In genomic region chr12:72084261-72085023, GRCm38 (mm10) we compare ENCODE assay signal across 8 mouse cellular contexts. TPM values are rescaled to one million over a fixed set of nuclear protein-coding genes. Genes with fewer than 3 reads are reported as not detected.
DNase-seq lines count a peak whose midpoint lies in the region; ATAC-seq and TF ChIP-seq lines count a peak whose summit lies in the region.

No protein-coding gene starts in this region.

- TF ChIP-seq CTCF in heart, adult 2 months (IDR thresholded peaks at IDR 0.05): no peak

- no peak for TF ChIP-seq EP300 in heart, adult 2 months (IDR thresholded peaks at IDR 0.05; ENCODE audit: insufficient read depth, low read depth, low read length)

- intact Hi-C loops in heart, adult 2 months (cut with DNase I): loop anchor here (1.0 to 10.0 kb wide), 2 partner anchors 14 to 450 kb away; partner anchors contain the start of gene Pcnx4

- no peaks in the 10 kb centered on the region for H3K9me3 ChIP-seq in forebrain, embryonic 12.5 days
- no peaks in the 10 kb centered on the region for H3K9me3 ChIP-seq in lung, embryonic 15.5 days
- no peaks in the 10 kb centered on the region for H3K9me3 ChIP-seq in stomach, embryonic 14.5 days (ENCODE audit: control insufficient read depth, low read depth, low read length)

- peak; percentile 5 for ATAC-seq in forebrain, embryonic 12.5 days (ENCODE audit: low FRiP score)
- ATAC-seq in lung, embryonic 15.5 days (ENCODE audit: borderline replicate concordance, extremely low read depth, low FRiP score, low TSS enrichment): peak; percentile 0; the same call in 1 of the 2 replicates
- ATAC-seq in stomach, embryonic 14.5 days (ENCODE audit: insufficient number of reproducible peaks, insufficient read depth, low FRiP score, low read depth): peak; percentile 2; the same call in 1 of the 2 replicates

- peak overlapping the region; percentile 78 for H3K9ac ChIP-seq in heart, adult 2 months (ENCODE audit: low read depth, low read length)
- peak overlapping the region; percentile 52 for H3K9ac ChIP-seq in forebrain, embryonic 12.5 days
- peak overlapping the region; percentile 47 for H3K9ac ChIP-seq in lung, embryonic 15.5 days
- H3K9ac ChIP-seq in stomach, embryonic 14.5 days (replicated peaks; ENCODE audit: low read depth, low read length): peak overlapping the region; percentile 61

- peak overlapping the region; percentile 69 for H3K4me2 ChIP-seq in forebrain, embryonic 12.5 days
- peak overlapping the region; percentile 85 for H3K4me2 ChIP-seq in lung, embryonic 15.5 days
- H3K4me2 ChIP-seq in stomach, embryonic 14.5 days (replicated peaks; ENCODE audit: low read depth, low read length): peak overlapping the region; percentile 89

- H3K79me2 ChIP-seq in heart, adult 2 months (replicated peaks; ENCODE audit: control insufficient read depth, insufficient read depth, low read length): no peaks in the 10 kb centered on the region

- DNase-seq in heart, adult 2 months: peak; percentile 70 to 71
- no peak for DNase-seq in heart, adult 11 months
- peak; percentile 57 for DNase-seq in MEL-GATA-1-ER (ENCODE audit: extremely low read depth, low read depth)
- DNase-seq in kidney, adult 11 months: peak; percentile 91
- DNase-seq in layer of hippocampus, adult 9-11 months: no peak

- H3K4me1 ChIP-seq in heart, adult 2 months (ENCODE audit: control insufficient read depth, insufficient read depth, low read length): peaks cover 2% of the 10 kb centered on the region; the same call in 1 of the 2 replicates
- H3K4me1 ChIP-seq in forebrain, embryonic 12.5 days: peaks cover 30% of the 10 kb centered on the region
- peaks cover 37% of the 10 kb centered on the region for H3K4me1 ChIP-seq in lung, embryonic 15.5 days
- peaks cover 5% of the 10 kb centered on the region for H3K4me1 ChIP-seq in stomach, embryonic 14.5 days (ENCODE audit: control insufficient read depth, insufficient read depth, low read length)

- peak overlapping the region; percentile 53 for H3K27ac ChIP-seq in heart, adult 2 months
- H3K27ac ChIP-seq in forebrain, embryonic 12.5 days: peak overlapping the region; percentile 73
- peak overlapping the region; percentile 82 for H3K27ac ChIP-seq in lung, embryonic 15.5 days
- H3K27ac ChIP-seq in stomach, embryonic 14.5 days (ENCODE audit: low read length): peak overlapping the region; percentile 64

- WGBS in heart, adult 2 months: 15% methylated on average over 46 of the region's 46 CpGs
- 3% methylated on average over 46 of the region's 46 CpGs for WGBS in forebrain, embryonic 12.5 days
- WGBS in lung, embryonic 15.5 days: 2% methylated on average over 46 of the region's 46 CpGs
- 3% methylated on average over 46 of the region's 46 CpGs for WGBS in stomach, embryonic 14.5 days

- H3K36me3 ChIP-seq in heart, adult 2 months (ENCODE audit: control insufficient read depth, insufficient read depth, low read length): 0 out of 2 replicates have a peak, but pooled peaks cover 3% of the 10 kb centered on the region
- H3K36me3 ChIP-seq in forebrain, embryonic 12.5 days (replicated peaks): no peaks in the 10 kb centered on the region
- H3K36me3 ChIP-seq in lung, embryonic 15.5 days: no peaks in the 10 kb centered on the region
- no peaks in the 10 kb centered on the region for H3K36me3 ChIP-seq in stomach, embryonic 14.5 days (ENCODE audit: control insufficient read depth, insufficient read depth, low read length)

- no peaks in the 10 kb centered on the region for H3K27me3 ChIP-seq in heart, adult 2 months (ENCODE audit: control insufficient read depth, insufficient read depth, low read length)
- H3K27me3 ChIP-seq in forebrain, embryonic 12.5 days: no peaks in the 10 kb centered on the region
- H3K27me3 ChIP-seq in lung, embryonic 15.5 days: no peaks in the 10 kb centered on the region
- no peaks in the 10 kb centered on the region for H3K27me3 ChIP-seq in stomach, embryonic 14.5 days (ENCODE audit: control insufficient read depth, insufficient read depth, low read length)

- peak overlapping the region; percentile 94 for H3K4me3 ChIP-seq in heart, adult 2 months
- peak overlapping the region; percentile 70 for H3K4me3 ChIP-seq in forebrain, embryonic 12.5 days (replicated peaks)
- H3K4me3 ChIP-seq in lung, embryonic 15.5 days: peak overlapping the region; percentile 74
- H3K4me3 ChIP-seq in stomach, embryonic 14.5 days (ENCODE audit: low read depth, low read length): peak overlapping the region; percentile 69

- no peak for TF ChIP-seq POLR2A in heart, adult 2 months (IDR thresholded peaks at IDR 0.05; ENCODE audit: insufficient read depth, low read depth, low read length)

RNA-seq across cellular contexts. Expression of gene L3hypdh, which starts 0.8 kb away (rescaled TPM):
- total RNA-seq in heart, adult 2 months (2021): 1 to 10 TPM; 6.0 to 6.1 TPM
- polyA plus RNA-seq in heart, adult 2 months (2012; rRNA removed): 8.5 and 9.1 TPM in 2 replicates
- 7.0 and 8.5 TPM in 2 replicates for polyA plus RNA-seq in forebrain, embryonic 12.5 days (2016; fragmentation: Nextera tagmentation; extraction: Ambion mirVana)
- polyA plus RNA-seq in lung, embryonic 15.5 days (2015; fragmentation: Nextera tagmentation; extraction: Ambion mirVana): 23.6 TPM in 2 replicates
- polyA plus RNA-seq in stomach, embryonic 14.5 days (2014; fragmentation: Nextera tagmentation; extraction: Ambion mirVana): 16.6 and 20.5 TPM in 2 replicates

RNA-seq across cellular contexts. Expression of gene Jkamp, which starts 0.9 kb away (rescaled TPM):
- 10 to 100 TPM; 19.9 to 21.9 TPM for total RNA-seq in heart, adult 2 months (2021)
- polyA plus RNA-seq in heart, adult 2 months (2012; rRNA removed): 60.4 and 100 TPM in 2 replicates
- polyA plus RNA-seq in forebrain, embryonic 12.5 days (2016; fragmentation: Nextera tagmentation; extraction: Ambion mirVana): 81.0 and 81.7 TPM in 2 replicates
- 70.7 and 81.6 TPM in 2 replicates for polyA plus RNA-seq in lung, embryonic 15.5 days (2015; fragmentation: Nextera tagmentation; extraction: Ambion mirVana)
- polyA plus RNA-seq in stomach, embryonic 14.5 days (2014; fragmentation: Nextera tagmentation; extraction: Ambion mirVana): 58.8 and 62.8 TPM in 2 replicates

RNA-seq across cellular contexts. Expression of gene Gpr135, which starts 13.5 kb away (rescaled TPM):
- total RNA-seq in heart, adult 2 months (2021): under 1 TPM; 0.27 to 0.31 TPM
- polyA plus RNA-seq in heart, adult 2 months (2012; rRNA removed): 0.59 and 0.78 TPM in 2 replicates
- polyA plus RNA-seq in forebrain, embryonic 12.5 days (2016; fragmentation: Nextera tagmentation; extraction: Ambion mirVana): 1.1 and 1.4 TPM in 2 replicates
- 0.42 and 0.64 TPM in 2 replicates for polyA plus RNA-seq in lung, embryonic 15.5 days (2015; fragmentation: Nextera tagmentation; extraction: Ambion mirVana)
- 0.75 and 1.3 TPM in 2 replicates for polyA plus RNA-seq in stomach, embryonic 14.5 days (2014; fragmentation: Nextera tagmentation; extraction: Ambion mirVana)

Comparison
In these comparisons a context has a peak if more than half of its experiments do, and no peak if none do; other contexts are left out.
1. DNase-seq: peak in heart, adult 2 months (2 of 2), MEL-GATA-1-ER (single experiment) and kidney, adult 11 months (single experiment); none in heart, adult 11 months (single experiment) and layer of hippocampus, adult 9-11 months (single experiment).
2. Peak in every context shown above with its lines, with median percentiles within 50 percentile points of each other: H3K27ac ChIP-seq, H3K4me3 ChIP-seq, H3K9ac ChIP-seq, ATAC-seq and H3K4me2 ChIP-seq.